Mouse (Mus musculus) heart, postnatal 0 days (tissue): ENCODE results near the gene Fcgbp.

Experiments
- CTCF ChIP-seq: IDR thresholded peaks from 2 replicates; pipeline ENCODE4 v1.5.1; 2016; ENCODE audit warnings: antibody characterized with exemption, control low read depth, low read depth
- EP300 ChIP-seq: IDR thresholded peaks from 2 replicates; pipeline ENCODE4 v1.6.1; 2016; ENCODE audit warnings: antibody characterized with exemption, low read depth

DNA sequence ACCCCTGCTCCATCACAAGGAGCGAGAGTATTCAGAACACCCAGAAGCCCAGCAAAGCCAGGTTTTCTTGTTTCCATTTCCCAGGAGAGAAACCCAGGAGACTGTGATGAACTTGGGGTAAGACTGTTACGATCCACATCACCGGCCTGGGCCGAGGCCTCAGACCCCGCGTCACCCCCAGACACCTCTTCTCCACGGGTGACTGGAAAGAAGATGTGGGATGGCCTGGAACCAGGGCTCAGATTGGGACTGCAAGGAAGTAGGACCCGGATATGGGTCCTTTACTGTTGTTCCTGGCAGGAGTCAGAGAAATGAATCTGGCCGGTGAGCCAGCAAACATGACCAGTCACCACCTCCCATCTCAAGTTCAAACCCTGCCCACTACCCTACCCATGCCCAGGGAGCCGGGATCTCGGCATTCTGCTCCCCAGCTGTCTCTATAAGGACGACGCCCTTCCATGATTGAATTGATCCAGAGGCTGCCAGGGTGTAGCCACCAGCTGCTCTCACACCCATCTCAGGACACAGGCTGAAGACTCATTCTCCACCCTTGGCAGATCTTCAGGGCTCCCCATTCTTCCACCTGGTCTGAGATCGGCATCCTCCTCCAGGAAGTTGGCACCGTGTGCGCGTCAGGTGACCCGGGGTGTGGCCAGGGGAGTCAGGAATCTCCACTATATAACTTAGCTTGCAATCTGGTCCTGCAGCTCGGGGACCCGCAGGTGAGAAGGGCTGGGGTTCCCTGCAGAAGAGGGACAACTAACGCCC lies at the start of gene Fcgbp:
- no peak for TF ChIP-seq CTCF
- TF ChIP-seq EP300 = no peak
